Mouse (Mus musculus) left cerebral cortex, postnatal 36 days (tissue): ENCODE measurements at regions not wholly inside any gene's neighbourhood (a gene's known extent, or its start where the extent isn't known, plus 50 kb on each side); places are given as distances from the start of the nearest gene placed in this dataset.

Source experiments
- DNase-seq, 2 experiments: peaks; one replicate each; pipeline ENCODE4 v3.0.0; 2021 to 2022; ENCODE audit warnings: low spot score in 2 of 2, mixed read lengths in 1 of 2
- intact Hi-C: fragments of 180-260 bp; cut with DNase I; formaldehyde crosslinking; loops from one replicate; pipeline ENCODE4 v1.15.1; 2025

- intact Hi-C loops: no loop called here
- DNase-seq: no peak
Measured at GRCm38 (mm10) chr4:39817675-39818074, 325.2 kb upstream of the Aco1 start.

GRCm38 (mm10) chr4:39833634-39834033 is 309.2 kb upstream of the Aco1 start:
- no peak for DNase-seq
- intact Hi-C loops: no loop called here
